Mouse (Mus musculus) 3T3-L1 (cell line): ENCODE measurements around the gene Prcp.
A peak's percentile ranks its signal among the peaks of the same experiment; 100 is the strongest.

Experiments
- DNase-seq: peaks from one replicate; pipeline ENCODE4 v3.0.0-alpha.2; 2015; ENCODE audit warnings: low read depth, low spot score

The Prcp gene

DNA sequence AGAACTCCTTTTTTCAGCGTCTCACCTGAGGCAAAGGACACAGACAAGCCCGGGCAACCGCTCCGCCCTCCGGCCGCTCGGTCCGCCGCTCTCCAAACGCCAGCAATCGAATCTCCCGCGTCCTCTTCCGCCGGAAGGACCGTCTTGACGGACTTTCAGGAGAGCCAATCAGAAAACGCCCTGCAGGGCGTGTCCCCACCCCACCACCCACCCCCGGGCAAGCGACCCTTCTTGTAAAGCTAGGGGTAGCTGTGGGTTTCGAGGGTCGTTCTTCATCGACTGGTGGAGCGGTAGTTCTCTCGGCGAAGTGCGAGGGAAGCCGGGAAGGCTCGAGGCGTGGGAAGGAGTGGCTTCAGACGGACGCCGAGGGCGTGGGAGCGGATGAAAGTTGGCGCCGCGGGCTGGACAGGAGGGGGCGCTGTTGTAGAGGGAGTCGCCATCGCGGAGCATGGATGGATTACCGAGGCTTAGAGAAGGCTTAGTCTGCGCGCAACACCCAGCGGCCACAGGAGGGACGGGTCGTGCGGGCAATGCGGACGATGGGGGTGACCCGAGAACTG is at the start of gene Prcp, which contains the start of gene Ddias:
TSS of gene Prcp (plus strand) at position 355 of the 560 bp plus-strand sequence.
TSS of gene Ddias (minus strand) at position 132 of the 560 bp plus-strand sequence.
- peak; percentile 88 for DNase-seq

DNA sequence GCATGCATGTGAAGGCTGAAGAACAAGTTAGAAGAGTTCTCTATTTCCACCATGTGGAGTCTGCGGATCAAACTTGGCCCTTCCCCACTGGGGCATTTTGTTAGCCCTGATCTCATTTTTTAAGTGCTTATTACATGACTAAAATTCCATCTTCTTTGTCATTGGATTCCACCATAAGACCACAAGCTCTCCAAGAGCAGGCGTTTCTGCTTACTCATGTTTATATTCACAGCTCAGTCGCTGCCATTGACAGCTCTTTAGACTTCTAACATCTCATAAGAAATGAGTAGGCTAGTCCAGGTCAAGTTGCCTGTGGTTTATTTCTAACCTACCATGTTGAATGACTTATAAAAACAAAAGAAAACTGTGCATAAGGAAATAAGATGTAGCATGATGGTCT is 48.0 kb upstream of the Prcp start:
- peak; percentile 87 for DNase-seq

DNA sequence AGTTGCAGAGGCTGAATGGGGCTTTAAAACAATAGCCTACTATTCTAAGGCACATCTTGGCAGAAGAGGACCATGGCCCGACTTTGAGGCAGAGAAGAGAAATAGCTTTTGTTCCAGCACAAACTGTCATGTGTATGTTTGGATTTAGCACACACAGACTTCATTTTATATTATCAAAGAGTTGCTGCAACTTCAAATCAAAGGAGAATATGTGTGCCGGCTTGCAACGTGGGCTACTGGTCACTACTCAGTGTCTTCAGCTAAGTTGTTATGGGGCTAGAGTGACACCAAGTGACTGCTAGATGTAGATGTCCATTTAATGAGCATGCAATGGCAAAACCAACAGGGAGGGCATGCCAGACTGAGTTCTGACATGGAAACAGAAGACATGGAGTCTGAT is 46.3 kb upstream of the Prcp start:
- peak; percentile 28 for DNase-seq

DNA sequence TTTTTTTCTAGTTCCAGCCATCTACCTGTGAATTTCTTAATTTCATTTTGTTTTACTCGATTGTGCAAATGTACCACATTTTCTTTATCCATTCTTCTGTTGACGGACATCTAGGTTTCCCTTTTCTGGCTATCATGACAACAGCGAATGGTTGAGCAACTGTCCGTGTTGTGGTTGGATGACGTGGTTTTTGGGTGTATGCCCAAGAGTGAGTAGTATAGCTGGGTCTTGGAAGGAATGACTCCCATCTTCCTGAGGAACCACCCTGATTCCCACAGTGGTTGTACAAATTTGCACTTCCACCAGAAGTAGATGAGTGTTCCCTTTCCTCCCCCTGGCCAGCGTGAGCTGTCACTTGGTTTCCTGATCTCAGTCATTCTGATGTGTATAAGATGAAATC is 41.9 kb upstream of the Prcp start:
- peak; percentile 97 for DNase-seq

DNA sequence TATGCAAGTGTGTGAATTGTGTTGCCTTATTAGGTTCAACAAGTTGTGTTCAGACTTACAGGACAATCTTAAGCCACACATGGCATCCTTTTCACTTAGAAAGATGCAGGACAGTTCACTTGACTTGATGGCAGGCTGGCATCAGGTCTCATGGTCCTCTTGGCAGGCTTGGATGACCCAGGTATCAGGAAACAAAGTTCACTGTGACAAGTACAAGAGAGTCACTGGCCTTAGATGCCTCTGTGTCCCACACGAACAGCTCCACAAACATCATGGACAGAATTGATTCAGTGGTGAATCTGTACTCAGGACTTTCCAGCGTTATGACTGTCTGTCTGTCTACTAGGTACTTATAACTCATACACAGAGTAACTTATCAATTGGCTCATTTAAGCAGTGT is 39.9 kb upstream of the Prcp start:
- DNase-seq, result no peak

DNA sequence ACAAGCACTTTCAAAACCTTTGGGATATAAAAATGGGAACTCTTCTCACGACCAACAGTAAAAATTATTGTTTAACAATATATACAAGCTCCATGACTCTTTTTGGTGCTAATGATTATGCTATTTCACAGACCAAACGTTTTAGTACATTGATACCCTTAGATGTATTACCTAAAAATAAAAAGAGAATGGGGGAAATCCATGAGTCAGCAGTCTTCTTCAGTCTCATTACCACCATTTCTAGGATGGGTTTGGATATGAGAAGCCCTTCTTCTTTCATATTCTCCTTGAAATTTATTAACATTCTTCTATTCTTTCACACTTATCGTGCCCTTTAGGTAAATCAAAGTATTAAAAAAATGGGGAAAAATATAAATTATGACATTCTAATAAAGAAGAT is 37.8 kb upstream of the Prcp start:
- DNase-seq, result no peak

DNA sequence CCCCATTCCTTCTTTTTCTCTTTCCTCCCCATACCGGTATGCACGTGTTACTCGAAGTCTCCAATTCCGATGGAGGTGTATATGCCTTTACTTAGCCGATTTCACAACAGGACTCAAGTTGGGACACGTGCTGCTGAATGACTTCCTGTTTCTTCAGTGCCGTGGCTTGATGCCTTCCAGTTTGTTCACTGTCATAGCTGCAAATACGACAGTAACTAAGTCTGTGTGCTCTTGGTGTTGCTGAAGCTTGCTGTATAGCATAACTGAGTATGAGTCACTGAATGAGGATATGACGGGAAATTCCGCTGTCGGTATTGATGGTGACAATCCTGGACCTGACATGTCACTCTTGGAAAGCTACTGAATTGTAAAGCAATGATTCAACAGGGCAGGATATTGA is 37.0 kb upstream of the Prcp start:
- DNase-seq, result peak; percentile 79

DNA sequence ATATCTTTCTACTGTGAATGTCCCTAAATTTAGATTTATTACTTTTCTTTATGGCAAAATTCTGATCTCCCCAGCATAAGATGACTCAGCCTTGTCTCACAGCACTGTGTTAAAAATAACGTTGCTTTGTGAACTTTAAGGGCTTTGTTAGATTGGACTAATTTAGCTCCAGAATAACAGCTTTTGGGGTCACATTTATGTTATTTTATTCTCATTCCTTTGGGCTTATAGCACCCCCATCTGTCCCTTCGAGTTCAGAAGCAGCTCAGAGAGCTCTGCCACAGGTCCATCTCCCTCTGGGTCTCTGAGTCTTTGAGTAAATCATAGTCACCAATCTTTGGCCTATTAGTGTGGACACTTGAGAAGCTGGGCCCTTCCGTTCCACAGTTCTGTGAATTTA is 36.4 kb upstream of the Prcp start:
- DNase-seq, result peak; percentile 62

DNA sequence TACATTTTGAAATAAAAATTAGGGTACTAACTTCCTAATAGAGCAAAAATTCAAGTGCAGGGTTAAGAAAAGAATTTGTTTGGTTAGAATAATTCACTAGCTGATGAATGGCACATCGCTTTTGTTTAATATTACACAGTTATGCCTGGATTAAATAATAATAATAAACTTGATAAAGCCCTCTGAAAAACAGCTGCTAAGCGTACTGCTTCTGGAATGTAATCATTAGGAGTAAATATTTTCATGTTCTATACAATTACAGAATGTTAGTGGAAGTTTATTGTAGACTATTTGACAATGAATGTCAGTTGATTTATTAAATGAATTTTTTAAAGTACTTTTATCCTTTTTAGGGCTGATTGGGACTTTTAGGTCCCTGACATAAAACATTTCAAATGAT is 32.0 kb upstream of the Prcp start:
- no peak for DNase-seq

DNA sequence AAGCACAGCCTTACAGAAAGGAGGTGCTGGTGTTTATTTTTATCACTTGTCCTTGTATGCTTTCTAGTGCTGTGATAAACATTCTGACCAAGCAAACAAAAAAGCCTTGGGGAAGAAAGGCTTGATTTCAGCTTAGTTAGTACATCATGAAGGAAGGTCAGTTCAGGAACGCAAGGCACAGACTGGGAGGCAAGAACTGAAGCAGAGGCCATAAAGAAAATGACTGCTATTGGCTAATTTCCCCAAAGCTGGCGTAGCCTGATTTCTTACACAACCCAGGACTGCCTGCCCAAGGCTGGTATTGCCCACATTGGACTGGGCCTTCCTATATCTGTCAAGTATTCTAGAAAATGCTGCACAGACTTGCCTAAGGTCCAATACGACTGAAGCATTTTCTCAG is 26.0 kb upstream of the Prcp start:
- DNase-seq, result no peak

DNA sequence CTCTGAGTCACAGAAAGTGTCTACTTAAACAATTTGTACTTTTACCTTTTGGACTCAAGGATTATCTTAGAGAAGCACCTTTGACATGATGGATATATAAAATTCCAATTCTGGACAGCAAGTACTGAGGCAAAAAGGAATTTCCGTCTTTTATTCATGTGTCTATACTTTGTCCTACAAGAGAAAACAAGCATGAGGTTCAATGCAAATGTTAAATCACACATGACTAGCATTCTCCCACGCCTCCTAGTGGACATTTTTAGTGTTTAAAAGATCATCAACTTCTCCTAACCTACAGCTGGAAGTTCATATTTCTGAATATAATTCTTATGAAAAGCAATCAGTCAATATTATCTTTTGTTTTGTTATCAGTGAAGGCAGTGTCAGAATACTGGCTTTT is 7.7 kb upstream of the Prcp start:
- DNase-seq, result peak; percentile 83

DNA sequence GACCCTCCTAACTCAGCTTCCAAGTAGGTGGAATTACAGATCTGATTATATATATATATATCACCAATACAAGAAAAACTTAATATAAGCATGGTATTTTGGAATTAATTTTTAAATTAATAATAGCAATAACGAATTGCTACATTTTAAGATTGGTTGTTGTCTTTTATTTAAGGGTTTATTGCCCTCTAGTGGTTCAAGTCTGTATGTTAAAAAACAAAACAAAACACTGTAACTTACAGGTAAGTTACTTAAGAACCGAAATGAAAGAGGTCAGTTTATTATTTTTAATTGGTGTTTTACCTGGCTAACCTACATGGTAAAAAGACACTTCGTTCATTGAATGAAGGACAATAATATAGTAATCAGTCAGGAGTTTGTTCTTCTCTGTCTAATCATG is 4.1 kb upstream of the Prcp start:
- peak; percentile 52 for DNase-seq

DNA sequence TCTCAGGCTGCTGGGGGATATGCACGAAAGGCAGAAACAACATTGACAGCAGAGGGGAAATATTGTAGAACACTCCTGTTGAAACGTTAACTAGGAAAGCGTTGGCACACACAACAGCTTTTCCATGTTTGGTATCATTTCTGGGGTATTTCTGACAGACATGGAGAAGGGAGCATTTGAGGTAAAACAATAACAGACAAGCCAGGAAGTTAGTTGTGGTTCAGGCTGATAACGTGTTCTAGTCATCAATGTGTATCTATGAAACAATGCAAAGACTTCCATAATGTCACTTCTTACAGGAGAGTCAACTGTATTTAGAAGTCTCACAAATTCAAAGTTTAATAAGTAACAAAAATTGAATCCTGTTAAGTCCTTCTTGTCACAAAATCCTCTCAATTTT is 2.7 kb upstream of the Prcp start:
- DNase-seq, result no peak

DNA sequence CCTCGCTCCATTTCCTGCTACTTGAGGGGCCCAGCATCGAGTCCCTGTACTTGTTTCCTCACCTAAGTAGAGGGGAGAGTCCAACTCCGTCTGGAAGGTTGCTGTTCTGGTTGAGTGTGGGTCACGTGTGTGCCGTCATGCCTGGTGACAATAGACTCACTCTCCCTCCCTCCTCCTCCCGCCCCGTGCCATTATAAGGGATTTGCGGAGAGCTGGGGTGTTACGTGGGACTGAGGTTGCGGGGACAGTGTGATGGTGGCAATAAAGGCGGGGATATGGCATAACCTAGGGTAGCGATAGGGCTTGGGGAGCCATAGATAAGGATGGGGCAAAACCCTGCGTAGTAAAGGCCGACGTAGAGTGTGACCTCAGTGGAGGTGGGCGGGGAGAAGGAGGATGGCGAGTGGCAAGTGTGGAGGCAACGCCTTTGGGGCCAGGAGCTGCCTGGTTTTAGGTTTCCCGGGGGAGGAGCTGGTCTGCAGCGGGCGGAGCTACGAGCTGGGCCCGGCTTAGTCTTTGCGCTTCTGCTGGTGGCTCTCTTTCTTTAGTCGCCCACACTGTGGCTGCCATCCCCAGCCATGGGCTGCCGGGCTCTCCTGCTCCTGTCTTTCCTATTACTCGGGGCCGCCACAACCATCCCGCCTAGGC is 615 bp downstream of the Prcp start:
- DNase-seq, result peak; percentile 96

DNA sequence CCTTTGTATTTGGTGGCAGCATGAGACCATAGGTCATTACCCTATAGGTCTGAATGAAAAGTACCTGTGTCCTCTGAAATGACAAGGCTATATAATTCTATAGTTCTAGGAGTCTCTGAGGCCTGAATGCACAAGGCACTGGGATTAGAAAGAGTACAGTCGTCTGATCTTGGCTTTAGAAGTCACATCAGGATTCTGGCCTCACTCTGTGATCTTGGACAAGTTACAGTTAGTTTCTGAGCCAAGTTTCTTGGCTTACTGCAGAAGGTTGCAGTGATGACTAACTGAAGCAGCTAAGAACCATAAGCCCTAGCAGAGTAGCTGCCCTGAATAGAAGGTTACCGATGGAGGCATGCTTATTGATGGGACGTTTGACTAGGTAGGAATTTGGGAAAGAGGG is 1.8 kb downstream of the Prcp start:
- peak; percentile 80 for DNase-seq

DNA sequence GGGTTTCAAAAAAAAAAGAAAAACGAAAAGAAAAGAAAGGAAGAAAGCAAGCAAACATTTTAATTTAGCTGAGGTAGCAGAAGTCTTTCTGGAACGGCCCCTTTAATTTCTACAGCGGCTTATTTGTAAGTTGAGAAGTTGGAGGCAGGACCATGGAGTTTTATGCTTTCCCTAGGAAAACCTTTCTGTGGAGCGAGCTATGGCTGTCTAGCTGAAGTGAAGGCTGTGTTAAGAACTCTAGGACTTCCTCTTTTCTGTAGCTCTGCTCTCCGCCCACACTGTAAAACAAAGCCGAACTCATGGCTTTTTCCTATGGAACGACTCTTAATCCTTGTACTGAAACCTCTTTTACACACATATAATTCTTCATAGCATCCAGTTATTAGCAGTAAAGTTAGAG is 2.3 kb downstream of the Prcp start:
- DNase-seq, result peak; percentile 49

DNA sequence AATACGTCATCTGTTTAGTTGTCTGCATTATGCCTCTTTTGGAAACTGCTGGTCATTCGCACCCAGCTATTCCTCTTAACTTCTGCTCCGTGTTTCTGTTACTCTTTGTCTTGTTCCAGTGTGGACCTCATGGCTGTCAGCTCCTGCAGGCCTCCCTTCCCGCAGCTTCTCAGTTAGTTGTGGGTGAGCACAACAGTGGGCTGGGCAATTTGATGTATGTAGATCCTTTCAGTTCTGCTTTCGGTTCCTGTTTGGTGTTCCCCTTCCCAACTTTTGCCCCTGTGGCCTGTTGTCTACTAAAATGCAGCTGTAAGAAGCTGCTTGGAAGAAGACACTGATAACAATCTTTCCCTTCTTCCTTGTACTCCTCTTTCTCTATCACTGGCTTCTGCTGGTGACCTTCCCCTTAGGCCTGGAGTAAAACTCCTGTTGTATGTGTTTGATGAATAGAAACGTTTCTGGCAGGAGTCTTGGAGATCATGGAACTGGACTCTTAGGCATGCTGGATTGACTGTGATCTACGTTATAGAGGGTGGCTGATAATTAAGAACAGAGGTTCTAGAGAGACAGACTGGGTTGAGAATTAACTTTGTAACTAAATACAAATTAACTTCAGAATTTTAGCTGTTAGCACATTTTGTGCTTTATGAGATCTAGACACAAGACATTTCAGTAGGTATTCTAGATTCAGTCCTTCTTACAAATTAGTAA is 4.5 kb downstream of the Prcp start:
- DNase-seq, result no peak

DNA sequence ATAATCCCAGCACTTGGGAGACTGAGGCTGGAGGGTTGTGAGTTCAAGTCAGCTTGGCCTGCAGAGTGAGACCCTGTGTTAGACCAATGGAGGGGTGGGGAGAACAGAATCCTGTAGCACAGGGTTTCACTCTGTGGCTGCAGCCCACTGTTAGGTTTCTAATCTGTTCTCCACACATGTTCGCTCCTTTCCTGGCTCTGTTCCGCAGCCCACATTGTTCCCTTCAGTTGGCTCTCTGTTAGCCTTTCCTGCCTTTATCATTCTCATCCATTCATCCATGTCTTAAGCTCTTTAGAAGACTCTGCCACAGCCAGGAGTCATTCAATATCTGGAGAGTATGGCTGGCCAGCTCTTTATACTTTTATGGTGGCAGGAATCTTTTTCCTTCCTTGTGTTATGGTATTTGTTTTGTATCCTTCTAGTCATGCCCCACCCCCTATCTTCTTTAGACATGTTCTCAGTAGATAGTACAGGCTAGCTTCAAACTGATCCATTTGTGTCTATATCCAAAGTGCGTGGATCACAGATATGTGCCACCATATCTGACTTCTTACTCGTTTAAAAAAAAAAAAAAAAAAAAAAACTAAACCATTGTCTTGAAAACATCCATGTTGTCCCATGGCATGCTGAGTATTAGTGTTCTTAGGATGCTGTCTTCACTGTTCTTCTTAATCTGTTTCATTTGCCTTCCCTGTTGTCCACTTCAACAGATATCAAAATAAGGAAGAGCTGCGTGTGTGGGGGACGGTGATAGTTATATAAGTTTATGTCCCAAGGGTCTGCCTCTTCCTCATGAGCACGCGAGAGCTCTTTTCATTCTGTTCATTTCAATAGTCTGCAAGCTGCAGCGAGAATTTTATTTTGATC is 9.8 kb downstream of the Prcp start:
- DNase-seq, result no peak

DNA sequence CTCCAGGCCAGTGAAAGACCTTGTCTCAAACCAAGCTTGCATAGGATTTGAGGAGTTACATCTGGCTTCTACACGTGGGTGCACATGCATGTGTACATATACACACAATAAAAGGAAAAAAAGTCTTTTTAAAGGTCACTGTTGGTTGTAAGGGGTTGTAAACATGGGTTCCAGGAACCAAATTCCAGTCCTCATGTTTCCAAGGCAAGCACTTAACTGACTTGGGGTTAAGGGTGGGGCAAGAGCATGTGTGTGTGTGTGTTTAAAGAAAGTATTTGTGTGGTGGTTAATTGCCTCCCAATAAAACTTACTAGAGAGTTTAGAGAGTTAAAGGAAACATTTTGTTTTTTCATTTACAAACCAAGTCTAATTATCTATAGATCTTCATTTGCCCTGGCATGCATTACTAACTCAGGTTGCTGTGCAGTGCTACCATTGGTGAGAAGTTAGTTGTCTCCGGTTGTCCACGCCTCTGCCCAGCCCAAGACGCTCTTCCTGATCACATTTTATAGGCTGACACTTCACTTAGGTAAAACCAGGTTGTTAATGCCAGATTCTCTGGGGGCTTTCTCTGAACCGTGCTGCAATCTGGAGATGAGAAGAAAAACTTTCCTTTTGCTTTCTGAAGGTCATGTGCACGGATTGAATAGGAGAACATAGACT is 10.9 kb downstream of the Prcp start:
- DNase-seq, result no peak

DNA sequence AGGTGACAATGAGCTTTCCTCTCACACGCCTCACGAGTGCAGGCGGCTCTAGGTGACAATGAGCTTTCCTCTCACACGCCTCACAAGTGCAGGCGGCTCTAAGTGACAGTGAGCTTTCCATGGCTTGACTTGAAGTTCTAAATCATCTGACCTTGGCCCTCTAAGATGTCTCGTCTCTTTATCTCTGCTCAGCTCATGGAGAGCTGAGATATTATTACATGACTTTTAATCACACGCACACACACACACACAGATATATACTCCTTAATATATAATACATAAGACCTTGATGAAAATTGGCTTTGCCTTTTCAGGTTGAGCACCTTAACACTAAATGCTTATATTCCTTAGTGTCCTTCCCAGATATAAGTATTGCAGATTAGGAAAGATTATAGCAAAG is 12.5 kb downstream of the Prcp start:
- DNase-seq, result no peak

DNA sequence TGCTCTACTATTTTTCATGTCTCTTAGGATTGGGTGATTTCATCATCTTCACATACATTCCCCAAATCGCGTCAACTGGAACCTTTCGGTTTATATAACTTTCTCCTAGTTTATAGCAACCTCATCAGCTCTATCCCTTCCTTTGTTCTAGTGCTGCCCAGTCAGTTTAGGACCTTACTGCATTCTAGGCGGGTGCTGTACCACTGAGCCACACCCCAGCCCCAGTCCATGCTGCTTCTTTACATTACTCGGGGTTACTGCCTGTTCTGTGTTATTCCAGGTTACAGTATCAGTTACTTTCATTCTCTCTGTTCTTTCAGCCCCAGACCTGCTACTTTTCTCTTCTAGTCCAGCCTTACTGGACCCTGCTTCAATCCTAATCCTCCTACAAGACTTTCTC is 13.0 kb downstream of the Prcp start:
- no peak for DNase-seq

DNA sequence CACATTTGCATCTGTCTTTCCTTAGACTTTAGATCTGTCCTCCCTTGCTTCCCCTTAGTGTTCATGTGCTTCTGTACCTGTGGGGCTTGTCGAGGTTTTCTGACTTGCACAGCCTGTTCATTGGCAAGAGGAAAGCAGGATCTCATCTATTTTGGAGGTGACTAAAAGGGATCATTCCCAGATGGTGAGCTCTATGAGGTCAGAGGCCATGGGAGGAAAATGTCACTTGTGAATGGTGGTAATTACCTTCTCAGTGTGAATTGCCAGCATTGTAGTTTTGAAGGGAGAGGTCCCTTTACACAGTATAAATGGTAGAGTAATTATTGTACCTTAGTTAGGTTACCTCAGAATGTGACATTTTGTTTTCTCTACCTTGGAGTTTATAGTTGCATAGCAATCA is 15.9 kb downstream of the Prcp start:
- DNase-seq, result no peak
